Mouse (Mus musculus) bone marrow macrophage, adult 2 months (primary cell): ENCODE results near the gene Relb. TPM values are rescaled to one million over a fixed set of nuclear protein-coding genes. Genes with fewer than 3 reads are reported as not detected.

ENCODE experiments used
- H3K27ac ChIP-seq: 2 replicates; pipeline ENCODE4 v1.5.1; 2012; ENCODE audit warnings: low read depth, low read length; ENCODE audit not compliant: insufficient read depth
- H3K4me1 ChIP-seq: 2 replicates; pipeline ENCODE4 v1.6.1; 2012; ENCODE audit warnings: low read length; ENCODE audit not compliant: control insufficient read depth, insufficient read depth
- H3K4me3 ChIP-seq: 2 replicates; pipeline ENCODE4 v1.5.1; 2012; ENCODE audit warnings: mild to moderate bottlenecking, low read length, moderate library complexity; ENCODE audit not compliant: insufficient read depth
- CTCF ChIP-seq: IDR thresholded peaks from 2 replicates; pipeline ENCODE4 v1.5.1; 2012; ENCODE audit warnings: low read depth, mild to moderate bottlenecking, low read length, moderate library complexity
- POLR2A ChIP-seq: IDR thresholded peaks from 2 replicates; pipeline ENCODE4 v1.6.1; 2012; ENCODE audit warnings: mild to moderate bottlenecking, low read depth, low read length, borderline replicate concordance
- polyA plus RNA-seq: library from polyadenylated mRNA; stranded (reverse); fragments of >200 nt; gene quantifications from 2 replicates; pipeline ENCODE4 v1.2.4, GENCODE M21; 2012; ENCODE audit not compliant: missing spikeins, insufficient read depth, insufficient read length

Relb gene
- polyA plus RNA-seq, 1 experiment: 35.7 TPM

- Histone ChIP-seq H3K4me1 (peaks cover 18% of the 10 kb centered on the region), H3K4me3 (no peak overlapping the region), H3K27ac (no peak overlapping the region)
- TF ChIP-seq POLR2A (no peak), CTCF (no peak)
Measured at GRCm38 (mm10) chr7:19633197-19633596, 4.0 kb upstream of the Relb start.

GRCm38 (mm10) chr7:19632720-19633119 lies 3.5 kb upstream of the Relb start:
- Histone ChIP-seq H3K27ac (no peak overlapping the region), H3K4me3 (no peak overlapping the region), H3K4me1 (peaks cover 18% of the 10 kb centered on the region)
- TF ChIP-seq POLR2A: no peak

DNA sequence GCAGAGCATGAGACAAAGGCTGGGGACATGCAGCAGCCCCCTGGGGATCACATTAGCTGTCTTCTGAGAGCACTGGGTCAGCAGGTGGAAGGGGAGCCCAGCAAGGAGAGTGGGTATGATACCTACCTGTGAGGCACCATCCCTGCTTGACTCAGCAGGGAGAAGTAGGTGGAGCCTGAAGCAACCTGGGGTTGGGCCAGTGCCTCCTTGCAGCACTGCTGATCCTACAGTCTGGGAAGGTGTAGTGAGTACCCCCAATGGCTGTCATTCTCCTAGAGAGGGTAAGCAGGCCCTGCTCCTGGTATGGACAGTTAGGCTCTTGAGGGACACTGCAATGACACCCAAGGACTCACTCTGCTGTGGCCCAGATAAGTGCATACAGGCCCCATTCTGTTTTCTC lies 3.0 kb upstream of the Relb start:
- H3K4me3 ChIP-seq: no peak overlapping the region
- TF ChIP-seq CTCF (no peak), POLR2A (no peak)
- no peak overlapping the region for H3K27ac ChIP-seq
- peaks cover 18% of the 10 kb centered on the region for H3K4me1 ChIP-seq

DNA sequence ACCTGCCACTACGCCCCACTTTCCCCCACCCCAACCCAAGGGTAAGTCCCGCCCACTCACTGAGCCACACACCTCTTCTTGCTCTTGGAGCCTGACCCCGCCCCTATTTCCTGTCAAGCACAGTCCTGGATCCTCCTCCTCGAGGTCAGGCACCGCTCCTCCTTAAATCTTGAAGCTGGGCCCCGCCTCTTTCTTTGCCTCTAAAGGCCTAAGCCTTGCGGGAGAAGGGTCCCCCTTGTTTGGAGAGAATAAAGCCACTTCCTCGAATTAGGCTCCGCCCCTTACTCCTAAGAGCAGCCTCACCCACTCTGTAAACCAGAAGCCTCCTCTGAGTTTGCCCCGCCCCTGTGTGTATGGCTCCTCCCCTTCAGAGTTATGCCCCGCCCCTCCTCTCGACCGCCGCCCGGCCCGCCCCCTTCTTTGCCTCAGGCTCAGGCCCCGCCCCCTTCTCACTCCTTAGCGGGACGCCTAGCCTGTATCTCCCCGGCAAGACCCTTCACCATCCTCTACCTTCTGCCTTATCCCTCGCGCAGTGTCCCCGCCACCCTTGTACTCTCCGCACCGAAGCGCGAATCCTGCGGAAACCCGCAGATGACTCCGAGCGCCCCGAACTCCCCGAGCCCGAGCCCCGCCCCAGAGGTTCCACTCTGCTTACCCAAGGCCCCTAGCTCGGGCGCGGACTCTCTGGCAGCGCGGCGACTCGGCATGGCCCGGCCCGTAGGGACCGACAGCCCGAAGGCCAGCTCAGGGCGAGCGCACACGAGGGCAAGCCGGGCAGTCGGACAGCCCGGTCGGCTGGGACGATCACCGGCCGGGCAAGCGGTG lies 490 bp downstream of the Relb start:
- no peak for TF ChIP-seq POLR2A
- TF ChIP-seq CTCF: no peak
- peak overlapping the region; percentile 77 for H3K27ac ChIP-seq
- H3K4me1 ChIP-seq: peaks cover 18% of the 10 kb centered on the region
- H3K4me3 ChIP-seq: peak overlapping the region; percentile 75

- peak overlapping the region; percentile 38 for H3K27ac ChIP-seq
- peak overlapping the region; percentile 62 for H3K4me3 ChIP-seq
- TF ChIP-seq POLR2A (no peak), CTCF (no peak)
- H3K4me1 ChIP-seq: peaks cover 18% of the 10 kb centered on the region
Measured at GRCm38 (mm10) chr7:19628192-19628535, 1.1 kb downstream of the Relb start.

- H3K4me3 ChIP-seq: peak overlapping the region; percentile 62
- no peak for TF ChIP-seq POLR2A
- no peak for TF ChIP-seq CTCF
- H3K4me1 ChIP-seq: peaks cover 18% of the 10 kb centered on the region
- no peak overlapping the region; the same call in 1 of the 2 replicates for H3K27ac ChIP-seq
Measured at GRCm38 (mm10) chr7:19627721-19628120, 1.5 kb downstream of the Relb start.

- no peak overlapping the region for H3K27ac ChIP-seq
- TF ChIP-seq CTCF (no peak), POLR2A (no peak)
- peaks cover 2% of the 10 kb centered on the region; the same call in 1 of the 2 replicates for H3K4me1 ChIP-seq
- no peak overlapping the region for H3K4me3 ChIP-seq
Measured at GRCm38 (mm10) chr7:19623433-19623832, 5.8 kb downstream of the Relb start.

- peaks cover 2% of the 10 kb centered on the region; the same call in 1 of the 2 replicates for H3K4me1 ChIP-seq
- no peak overlapping the region for H3K27ac ChIP-seq
- H3K4me3 ChIP-seq: no peak overlapping the region
- TF ChIP-seq CTCF (no peak), POLR2A (no peak)
Measured at GRCm38 (mm10) chr7:19622241-19622640, 7.0 kb downstream of the Relb start.

GRCm38 (mm10) chr7:19620811-19621210 lies 8.4 kb downstream of the Relb start:
- TF ChIP-seq POLR2A: no peak
- H3K27ac ChIP-seq: no peak overlapping the region
- H3K4me3 ChIP-seq: no peak overlapping the region
- peaks cover 2% of the 10 kb centered on the region; the same call in 1 of the 2 replicates for H3K4me1 ChIP-seq

DNA sequence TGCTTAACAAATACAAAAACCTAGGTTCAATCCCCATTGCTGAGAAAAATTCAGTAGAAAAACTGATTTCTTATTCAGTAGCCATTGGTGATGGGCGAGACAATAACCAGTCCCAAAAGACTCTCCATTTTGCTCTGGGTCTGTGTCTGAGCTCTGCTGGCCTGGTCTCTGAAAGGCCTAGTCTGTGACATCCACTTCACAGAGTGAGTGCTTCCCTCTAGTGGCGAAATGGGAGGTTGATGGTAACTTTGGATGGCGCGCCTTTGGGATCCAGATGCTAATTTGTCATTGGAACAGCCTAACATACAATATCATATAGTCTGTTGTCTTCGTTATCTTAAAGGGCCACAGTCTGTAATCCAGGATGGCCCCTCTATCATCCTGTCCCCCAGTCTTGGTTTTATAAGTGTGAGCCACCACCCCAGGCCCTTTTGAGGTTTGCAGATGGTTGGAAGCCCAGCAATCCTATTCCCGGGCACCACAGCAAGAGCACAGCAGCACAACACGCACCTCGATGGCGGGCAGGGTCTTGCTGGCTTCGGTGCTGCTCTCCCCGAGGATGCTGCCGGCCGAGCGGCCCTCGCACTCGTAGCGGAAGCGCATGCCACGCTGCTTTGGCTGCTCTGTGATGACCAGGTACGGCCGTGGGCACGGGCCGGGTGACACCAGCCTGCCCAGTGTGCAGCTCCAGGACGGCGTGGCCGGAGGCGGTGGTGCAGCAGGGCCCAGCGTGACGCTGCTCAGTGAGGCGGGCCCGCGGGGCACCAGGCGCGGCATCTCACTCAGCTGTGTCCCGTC lies 10.0 kb downstream of the Relb start:
- TF ChIP-seq CTCF (peak; percentile 64), POLR2A (no peak)
- no peak overlapping the region for H3K4me3 ChIP-seq
- H3K4me1 ChIP-seq: peaks cover 2% of the 10 kb centered on the region; the same call in 1 of the 2 replicates
- no peak overlapping the region for H3K27ac ChIP-seq
